Mouse (Mus musculus) yolk sac, embryonic 10.5 days (tissue): ENCODE data around the gene Rreb1.

Source experiments
- DNase-seq: peaks from one replicate; pipeline ENCODE4 v3.0.0-alpha.2; 2017; ENCODE audit warnings: low spot score

Rreb1 gene

DNA sequence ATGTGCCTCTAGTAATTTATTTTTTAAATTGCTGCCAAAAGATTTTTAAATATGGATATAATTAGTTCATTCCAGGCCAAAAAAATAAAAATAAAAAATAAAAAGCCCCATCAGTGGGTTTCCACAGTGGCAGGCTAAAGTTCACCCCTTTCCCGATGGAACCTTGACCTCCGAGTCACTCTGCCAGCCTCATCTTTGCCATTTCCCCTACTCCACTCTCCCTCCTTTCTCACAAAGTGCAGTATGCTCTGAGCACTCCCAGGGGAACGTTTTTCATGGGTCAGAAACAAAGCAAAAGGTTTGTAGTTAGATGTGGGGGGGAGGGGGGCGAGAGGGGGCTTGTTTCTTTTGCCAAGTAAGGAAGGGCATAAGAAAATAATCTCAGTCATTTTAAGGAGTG is 98.6 kb downstream of the Rreb1 start:
- DNase-seq, result no peak

GRCm38 (mm10) chr13:37877241-37877640 is 99.0 kb downstream of the Rreb1 start:
- DNase-seq, result no peak

DNA sequence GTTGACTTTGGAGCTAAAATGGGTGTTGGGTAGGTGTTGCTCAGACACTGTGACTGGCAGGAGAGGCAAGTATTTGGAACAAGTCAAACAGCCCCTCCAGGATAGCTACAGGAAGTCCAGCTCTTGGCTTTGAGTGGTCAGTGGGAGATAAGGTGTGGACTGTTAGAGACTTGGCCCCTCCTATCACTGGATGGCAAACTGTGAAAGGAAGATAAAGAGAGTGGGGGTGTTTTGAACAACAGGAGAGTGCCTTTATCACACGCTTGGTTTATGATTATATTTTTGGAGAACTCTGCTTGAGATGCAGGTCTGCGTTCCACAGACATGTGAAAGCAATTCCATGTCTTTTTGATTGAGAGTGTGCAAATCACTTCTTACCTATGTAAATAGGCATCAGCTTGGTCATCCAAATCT is 100.7 kb downstream of the Rreb1 start:
- DNase-seq, result no peak

- DNase-seq, result no peak
Measured at GRCm38 (mm10) chr13:37879556-37879955, 101.4 kb downstream of the Rreb1 start.

- DNase-seq, result no peak
Measured at GRCm38 (mm10) chr13:37880035-37880434, 101.8 kb downstream of the Rreb1 start.

DNA sequence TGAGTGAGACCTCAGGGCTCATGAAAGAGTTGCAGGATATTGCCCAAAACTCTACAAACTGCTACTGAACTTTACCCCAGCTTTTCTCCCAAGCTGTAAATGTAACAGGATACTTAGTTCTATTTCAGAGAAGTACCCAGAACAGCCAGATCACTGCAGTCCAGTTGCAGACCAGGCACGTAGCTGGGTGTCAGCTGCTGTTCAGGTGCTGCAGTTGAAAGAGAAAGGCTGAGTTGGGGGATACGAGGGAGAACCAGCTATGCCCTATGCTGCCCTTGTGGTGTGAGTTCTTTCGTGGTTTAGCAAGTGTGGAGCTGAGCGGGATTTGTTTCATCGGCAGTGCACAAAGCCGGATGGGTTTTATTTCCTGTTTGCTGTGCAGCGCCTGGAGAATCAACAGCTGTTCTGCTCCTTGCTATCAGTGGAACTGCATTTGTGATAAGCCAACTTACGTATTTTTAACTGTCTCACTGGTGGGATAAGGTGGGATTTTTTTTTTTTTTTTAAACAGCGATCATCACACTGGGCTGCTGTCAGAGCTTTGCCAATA is 102.5 kb downstream of the Rreb1 start:
- DNase-seq, result no peak

- DNase-seq, result no peak
Measured at GRCm38 (mm10) chr13:37882521-37882920, 104.3 kb downstream of the Rreb1 start.

GRCm38 (mm10) chr13:37883008-37883407 is 104.8 kb downstream of the Rreb1 start:
- DNase-seq, result no peak

DNA sequence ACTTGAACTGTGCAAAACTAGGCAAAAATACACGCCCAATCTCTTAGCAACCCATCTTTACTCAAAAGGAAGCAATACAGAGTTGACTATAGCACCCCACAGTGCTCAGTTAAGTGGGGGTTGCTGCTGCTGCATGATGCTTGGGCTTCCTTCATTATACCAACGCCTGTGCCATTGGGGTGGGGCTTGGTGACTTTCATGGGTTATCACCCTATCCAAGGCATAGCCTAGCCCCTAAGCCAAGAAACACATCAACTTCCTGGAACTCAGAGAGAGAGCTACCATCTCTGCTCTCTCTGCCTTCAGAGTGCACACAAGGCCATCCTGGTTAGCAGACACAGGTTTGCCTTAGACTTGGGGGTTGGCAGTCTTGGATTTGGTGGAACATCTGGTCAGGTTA is 107.2 kb downstream of the Rreb1 start:
- DNase-seq, result no peak

- DNase-seq, result no peak
Measured at GRCm38 (mm10) chr13:37886024-37886423, 107.8 kb downstream of the Rreb1 start.

GRCm38 (mm10) chr13:37894756-37895155 is 116.6 kb downstream of the Rreb1 start:
- no peak for DNase-seq

DNA sequence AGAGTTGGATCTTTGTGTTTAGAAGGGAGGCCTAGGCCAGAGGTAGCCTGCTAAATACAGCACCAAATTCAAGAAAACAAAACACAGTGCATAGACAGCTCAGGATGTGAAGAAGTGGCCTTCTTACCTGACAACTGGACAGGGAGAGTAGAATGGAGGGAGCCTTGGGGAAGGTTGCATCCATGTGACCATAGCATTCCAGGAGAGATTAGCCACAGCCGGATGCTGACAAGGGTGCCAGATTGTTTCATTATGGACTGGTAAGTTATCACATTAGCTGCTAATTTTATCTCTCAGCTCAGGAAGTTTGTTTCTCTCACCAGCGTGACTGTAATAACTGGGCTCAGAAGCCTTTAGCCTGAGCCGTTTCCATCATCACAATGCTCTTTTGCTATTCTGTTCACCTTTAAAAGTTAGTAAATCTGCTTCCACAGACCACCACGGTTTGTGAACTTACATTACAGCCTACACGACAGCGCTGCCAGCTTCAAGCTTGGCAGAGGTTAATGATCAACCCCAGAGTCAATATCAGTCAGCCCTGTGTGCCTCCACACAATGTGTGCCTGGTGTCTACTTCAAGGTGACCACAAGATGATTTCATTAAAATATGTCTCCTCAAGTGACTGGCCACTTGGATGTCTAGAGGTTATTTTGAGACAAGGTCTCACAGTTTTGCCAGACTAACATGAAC is 117.5 kb downstream of the Rreb1 start:
- peak; percentile 24 for DNase-seq

- DNase-seq, result no peak
Measured at GRCm38 (mm10) chr13:37896423-37896822, 118.2 kb downstream of the Rreb1 start.

DNA sequence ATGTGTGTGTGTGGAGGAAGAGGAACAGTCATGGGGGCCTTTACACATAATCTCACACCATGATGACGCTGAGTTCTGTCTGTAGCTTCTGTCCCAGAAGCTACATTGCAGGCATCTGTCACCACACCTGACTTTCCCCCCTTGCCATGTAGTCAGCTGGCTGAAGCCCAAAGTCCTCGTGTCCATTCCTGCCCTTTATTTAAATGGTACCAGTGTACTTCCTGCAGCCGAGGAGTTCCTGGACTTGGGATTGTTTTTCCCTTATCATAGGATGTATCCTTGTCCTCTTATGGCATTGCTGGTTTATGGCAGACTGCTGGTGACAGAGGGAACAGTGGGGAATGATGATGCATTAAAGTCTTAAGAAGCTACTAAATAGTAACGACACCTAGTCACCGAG is 120.6 kb downstream of the Rreb1 start:
- DNase-seq, result no peak

DNA sequence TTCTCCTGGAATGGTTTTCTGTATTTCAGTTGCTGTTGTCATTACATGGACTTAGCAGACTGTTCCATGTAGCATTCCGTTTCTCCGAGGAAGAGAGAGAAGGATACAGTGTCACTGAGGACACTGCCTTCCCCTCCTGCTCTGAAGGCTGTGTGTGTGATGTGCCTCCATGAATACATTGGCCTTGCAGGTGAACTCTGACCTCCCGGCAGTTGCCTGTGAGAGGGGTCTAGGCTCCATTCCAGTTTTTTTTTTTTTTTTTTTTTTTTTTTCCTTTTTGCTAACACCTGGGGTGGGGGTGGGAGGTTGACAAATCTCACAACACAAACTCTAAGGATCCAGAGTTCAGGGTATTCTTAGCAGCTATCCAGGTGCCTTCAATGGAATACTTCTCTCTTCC is 124.8 kb downstream of the Rreb1 start:
- DNase-seq, result peak; percentile 40

- DNase-seq, result no peak
Measured at GRCm38 (mm10) chr13:37903476-37903875, 125.3 kb downstream of the Rreb1 start.

DNA sequence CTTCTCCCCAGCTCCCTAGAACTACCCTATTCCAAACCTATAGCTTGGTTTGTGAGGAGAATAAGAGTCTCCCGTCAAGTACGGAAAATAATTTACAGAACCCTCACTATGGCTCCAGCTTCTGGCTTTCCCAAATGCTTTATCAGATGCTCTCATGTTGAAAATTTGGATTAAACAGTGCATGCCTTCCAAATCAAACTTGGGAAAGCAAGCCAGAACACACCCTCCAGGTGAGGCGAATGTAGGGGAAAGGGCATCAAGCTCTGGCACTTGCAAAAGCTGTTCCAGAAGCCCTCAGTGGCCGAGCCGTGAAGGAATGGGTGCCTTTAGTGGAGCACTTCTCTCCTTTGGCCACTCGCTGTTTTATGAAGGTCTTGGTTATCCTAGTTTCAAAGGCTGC is 126.2 kb downstream of the Rreb1 start:
- DNase-seq, result no peak

DNA sequence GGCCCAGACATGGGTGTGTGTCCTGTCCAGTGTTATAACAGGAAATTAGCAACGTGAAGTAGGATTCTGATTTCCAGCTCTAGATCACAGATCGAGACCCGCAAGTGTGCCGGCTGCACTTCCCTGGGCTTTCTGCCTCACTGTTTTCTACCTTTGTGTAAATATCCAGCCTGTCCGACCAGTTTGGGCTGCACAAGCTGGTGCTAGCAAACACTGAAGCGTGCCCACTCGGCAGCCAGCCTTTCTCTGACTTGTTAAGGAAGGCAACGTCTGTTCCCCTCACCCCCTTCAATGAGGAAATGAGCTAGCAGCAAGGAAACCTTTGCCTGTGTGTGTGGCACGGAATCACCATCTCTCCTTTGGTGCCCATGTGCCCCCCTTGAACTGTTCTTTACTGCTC is 129.9 kb downstream of the Rreb1 start:
- no peak for DNase-seq

DNA sequence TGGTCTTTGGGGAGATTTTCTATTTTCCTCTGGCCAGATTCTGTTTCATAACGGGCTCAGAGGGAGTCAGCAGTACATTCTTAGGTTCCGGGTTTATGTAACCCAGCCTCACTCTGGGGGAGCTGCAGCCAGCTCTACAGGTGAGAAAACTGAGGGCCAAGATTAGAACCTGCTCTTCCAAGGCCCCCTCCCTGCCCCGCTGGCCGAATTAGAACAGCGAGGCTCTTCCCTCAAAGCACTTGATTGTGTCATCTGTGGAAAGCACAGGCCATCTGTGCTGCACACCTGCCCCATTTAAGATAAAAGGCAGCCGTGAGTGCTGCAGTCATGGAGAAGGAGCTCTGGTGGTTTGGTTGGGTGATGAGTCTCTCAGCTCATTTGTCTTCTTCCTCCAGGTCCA is 130.3 kb downstream of the Rreb1 start:
- no peak for DNase-seq

DNA sequence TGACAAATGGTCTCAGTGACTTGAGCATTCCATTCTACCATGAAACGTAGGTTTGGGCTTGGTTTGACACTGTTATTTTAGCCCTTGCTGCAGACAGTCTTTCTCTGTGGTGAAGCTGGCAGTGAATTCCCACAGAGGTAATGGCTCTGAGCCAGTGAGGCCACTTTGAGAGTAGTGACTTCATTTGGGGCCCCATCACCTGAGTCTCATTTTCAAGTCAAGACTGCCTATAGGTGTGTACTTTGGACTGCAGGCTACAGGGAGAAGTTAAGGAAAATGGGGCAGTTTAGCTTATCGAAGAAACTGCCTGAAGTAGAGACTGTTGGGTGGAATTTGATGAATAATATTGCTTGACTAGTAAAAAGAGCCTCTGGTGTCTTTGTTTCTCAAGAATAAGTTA is 131.0 kb downstream of the Rreb1 start:
- no peak for DNase-seq

- DNase-seq, result peak; percentile 55
Measured at GRCm38 (mm10) chr13:37912011-37912410, 133.8 kb downstream of the Rreb1 start.

- DNase-seq, result peak; percentile 83
Measured at GRCm38 (mm10) chr13:37912591-37913467, 134.6 kb downstream of the Rreb1 start.

DNA sequence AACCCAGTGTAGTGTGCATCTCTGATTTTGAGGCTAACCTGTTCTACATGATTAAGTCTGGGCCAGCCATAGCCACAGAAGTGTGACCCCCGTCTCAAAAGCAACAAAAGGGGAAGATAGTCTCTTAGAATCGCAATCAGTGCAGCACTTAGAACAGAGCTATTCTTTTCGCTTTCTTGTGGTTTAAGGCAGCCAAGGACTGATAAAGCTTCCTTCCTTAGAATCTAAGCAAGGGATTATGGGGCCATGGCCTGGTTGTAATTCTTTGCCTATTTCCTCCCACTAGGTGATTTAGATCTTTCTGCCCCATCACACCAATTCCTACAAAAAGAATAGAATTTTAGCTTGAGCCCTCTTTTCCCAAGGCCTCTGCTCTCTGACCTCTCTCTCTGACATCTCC is 135.8 kb downstream of the Rreb1 start:
- DNase-seq, result no peak
